Mouse (Mus musculus) spleen, postnatal 10 days (tissue): ENCODE measurements around the gene Pappa2.

Experiments used
- DNase-seq, 2 experiments: peaks; one replicate each; pipeline ENCODE4 v3.0.0; 2021 to 2022; ENCODE audit warnings: low spot score in 2 of 2

Gene Pappa2

GRCm38 (mm10) chr1:158910661-158911060 lies 69.6 kb downstream of the Pappa2 start:
- DNase-seq = no peak

- no peak for DNase-seq
These were observed 83.0 kb downstream of the Pappa2 start for GRCm38 (mm10) chr1:158897339-158897738.

- no peak for DNase-seq
These were observed 85.8 kb downstream of the Pappa2 start for GRCm38 (mm10) chr1:158894441-158894840.

GRCm38 (mm10) chr1:158875487-158875886 lies 104.8 kb downstream of the Pappa2 start:
- no peak for DNase-seq

GRCm38 (mm10) chr1:158874552-158875077 lies 105.7 kb downstream of the Pappa2 start:
- DNase-seq = no peak

- no peak for DNase-seq
These were observed 106.7 kb downstream of the Pappa2 start for GRCm38 (mm10) chr1:158873631-158874030.

GRCm38 (mm10) chr1:158871401-158871800 lies 108.9 kb downstream of the Pappa2 start:
- no peak for DNase-seq

- no peak for DNase-seq
These were observed 120.1 kb downstream of the Pappa2 start for GRCm38 (mm10) chr1:158860190-158860589.

GRCm38 (mm10) chr1:158853936-158854882 lies 126.1 kb downstream of the Pappa2 start:
- no peak for DNase-seq

- DNase-seq = no peak
These were observed 127.3 kb downstream of the Pappa2 start for GRCm38 (mm10) chr1:158852836-158853567.

GRCm38 (mm10) chr1:158850459-158850858 lies 129.8 kb downstream of the Pappa2 start:
- no peak for DNase-seq

GRCm38 (mm10) chr1:158844604-158845003 lies 135.7 kb downstream of the Pappa2 start:
- no peak for DNase-seq

GRCm38 (mm10) chr1:158837151-158837550 lies 143.1 kb downstream of the Pappa2 start:
- DNase-seq = no peak

GRCm38 (mm10) chr1:158830152-158830551 lies 150.1 kb downstream of the Pappa2 start:
- DNase-seq = no peak

GRCm38 (mm10) chr1:158827931-158828330 lies 152.4 kb downstream of the Pappa2 start:
- DNase-seq = no peak

- DNase-seq = no peak
These were observed 160.6 kb downstream of the Pappa2 start for GRCm38 (mm10) chr1:158819676-158820075.

- DNase-seq = no peak
These were observed 163.8 kb downstream of the Pappa2 start for GRCm38 (mm10) chr1:158816479-158816878.

- DNase-seq = no peak
These were observed 168.4 kb downstream of the Pappa2 start for GRCm38 (mm10) chr1:158811887-158812286.

- DNase-seq = no peak
These were observed 204.8 kb downstream of the Pappa2 start for GRCm38 (mm10) chr1:158775486-158775885.

GRCm38 (mm10) chr1:158773102-158773501 lies 207.2 kb downstream of the Pappa2 start:
- DNase-seq = no peak

GRCm38 (mm10) chr1:158770756-158771155 lies 209.5 kb downstream of the Pappa2 start:
- no peak for DNase-seq

- no peak for DNase-seq
These were observed 210.1 kb downstream of the Pappa2 start for GRCm38 (mm10) chr1:158770036-158770655.
